Mouse (Mus musculus): ENCODE data around the gene Gpc3.

Gpc3 gene

GRCm38 (mm10) chrX:52558526-52558925 is 55.2 kb downstream of the Gpc3 start:
- DNase-seq (ENCODE audit: low spot score in 2 of 2) = no peak

- DNase-seq (ENCODE audit: low spot score in 2 of 2) = no peak
Measured at GRCm38 (mm10) chrX:52557489-52557888, 56.3 kb downstream of the Gpc3 start.

- DNase-seq (ENCODE audit: low spot score in 2 of 2) = no peak
Measured at GRCm38 (mm10) chrX:52551296-52551695, 62.5 kb downstream of the Gpc3 start.

GRCm38 (mm10) chrX:52544623-52545022 is 69.1 kb downstream of the Gpc3 start:
- DNase-seq (ENCODE audit: low spot score in 2 of 2) = no peak

- DNase-seq (ENCODE audit: low spot score in 2 of 2) = no peak
Measured at GRCm38 (mm10) chrX:52537282-52537681, 76.5 kb downstream of the Gpc3 start.

GRCm38 (mm10) chrX:52533766-52534165 is 80.0 kb downstream of the Gpc3 start:
- DNase-seq (ENCODE audit: low spot score in 2 of 2) = no peak

GRCm38 (mm10) chrX:52533098-52533497 is 80.7 kb downstream of the Gpc3 start:
- no peak for DNase-seq (ENCODE audit: low spot score in 2 of 2)

GRCm38 (mm10) chrX:52532124-52532523 is 81.6 kb downstream of the Gpc3 start:
- DNase-seq (ENCODE audit: low spot score in 2 of 2) = no peak

GRCm38 (mm10) chrX:52526086-52526485 is 87.7 kb downstream of the Gpc3 start:
- no peak for DNase-seq (ENCODE audit: low spot score in 2 of 2)

GRCm38 (mm10) chrX:52525132-52525531 is 88.6 kb downstream of the Gpc3 start:
- no peak for DNase-seq (ENCODE audit: low spot score in 2 of 2)

GRCm38 (mm10) chrX:52514553-52514952 is 99.2 kb downstream of the Gpc3 start:
- DNase-seq (ENCODE audit: low spot score in 2 of 2) = no peak

GRCm38 (mm10) chrX:52511151-52511550 is 102.6 kb downstream of the Gpc3 start:
- no peak for DNase-seq (ENCODE audit: low spot score in 2 of 2)

- DNase-seq (ENCODE audit: low spot score in 2 of 2) = no peak
Measured at GRCm38 (mm10) chrX:52503857-52504256, 109.9 kb downstream of the Gpc3 start.

- DNase-seq (ENCODE audit: low spot score in 2 of 2) = no peak
Measured at GRCm38 (mm10) chrX:52489461-52489860, 124.3 kb downstream of the Gpc3 start.

GRCm38 (mm10) chrX:52455074-52455588 is 158.6 kb downstream of the Gpc3 start:
- no peak for DNase-seq (ENCODE audit: low spot score in 2 of 2)

GRCm38 (mm10) chrX:52453445-52454182 is 160.1 kb downstream of the Gpc3 start:
- DNase-seq (ENCODE audit: low spot score in 2 of 2) = peak; percentile 9 to 11

GRCm38 (mm10) chrX:52449177-52449576 is 164.6 kb downstream of the Gpc3 start:
- no peak for DNase-seq (ENCODE audit: low spot score in 2 of 2)

- no peak for DNase-seq (ENCODE audit: low spot score in 2 of 2)
Measured at GRCm38 (mm10) chrX:52448496-52448895, 165.3 kb downstream of the Gpc3 start.

GRCm38 (mm10) chrX:52446530-52446929 is 167.2 kb downstream of the Gpc3 start:
- no peak for DNase-seq (ENCODE audit: low spot score in 2 of 2)

- DNase-seq (ENCODE audit: low spot score in 2 of 2) = no peak
Measured at GRCm38 (mm10) chrX:52444977-52445376, 168.8 kb downstream of the Gpc3 start.

GRCm38 (mm10) chrX:52441798-52442197 is 172.0 kb downstream of the Gpc3 start:
- DNase-seq (ENCODE audit: low spot score in 2 of 2) = no peak

- no peak for DNase-seq (ENCODE audit: low spot score in 2 of 2)
Measured at GRCm38 (mm10) chrX:52439421-52439820, 174.3 kb downstream of the Gpc3 start.

- DNase-seq (ENCODE audit: low spot score in 2 of 2) = no peak
Measured at GRCm38 (mm10) chrX:52425605-52426004, 188.1 kb downstream of the Gpc3 start.

- DNase-seq (ENCODE audit: low spot score in 2 of 2) = no peak
Measured at GRCm38 (mm10) chrX:52419850-52420249, 193.9 kb downstream of the Gpc3 start.
